Mouse (Mus musculus): ENCODE results near the gene Alg12. TPM values are rescaled to one million over a fixed set of nuclear protein-coding genes. Genes with fewer than 3 reads are reported as not detected.

Gene Alg12
- polyA plus RNA-seq, 1 experiment, result 10.2 TPM

DNA sequence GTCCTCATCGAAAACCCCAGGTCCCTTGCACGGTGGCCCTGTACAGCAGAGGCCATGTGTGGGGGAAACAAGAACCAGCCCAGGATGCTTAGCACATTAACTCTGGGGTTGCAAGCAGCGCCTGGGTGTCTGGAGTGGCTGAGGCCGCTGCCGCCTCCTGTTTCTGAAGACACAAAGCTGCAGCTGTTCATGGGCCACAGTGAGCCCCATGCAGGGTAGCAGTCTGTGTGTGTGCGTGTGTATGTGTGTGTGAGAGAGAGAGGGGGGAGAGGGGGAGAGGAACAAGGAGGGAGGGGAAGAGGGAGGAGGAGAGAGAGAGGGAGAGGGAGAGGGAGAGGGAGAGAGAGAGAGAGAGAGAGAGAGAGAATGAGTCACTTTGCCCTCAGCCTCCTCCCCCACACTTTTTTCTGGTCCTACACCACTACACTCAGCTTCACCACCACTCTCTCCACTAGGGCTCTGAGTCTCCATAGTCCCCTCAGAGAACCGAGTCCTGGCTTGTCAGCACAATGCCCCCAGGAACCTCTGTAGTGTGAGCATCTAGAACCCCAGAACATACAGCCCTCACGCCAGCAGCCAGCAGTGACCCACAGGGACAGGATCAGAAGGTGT, 24.5 kb upstream of the Alg12 start:
- H3K4me1 ChIP-seq (ENCODE audit: control insufficient read depth, insufficient read depth, low read length), result 0 out of 2 replicates have a peak, but pooled peaks cover 3% of the 10 kb centered on the region
- TF ChIP-seq CTCF (IDR thresholded peaks at IDR 0.05; ENCODE audit: low read depth, low read length), result no peak
- TF ChIP-seq POLR2A (IDR thresholded peaks at IDR 0.05; ENCODE audit: borderline replicate concordance, low read depth, low read length), result no peak
- no peak overlapping the region for H3K27ac ChIP-seq (ENCODE audit: insufficient read depth, low read depth, low read length)
- H3K4me3 ChIP-seq (ENCODE audit: insufficient read depth, low read length), result no peak overlapping the region

- no peak for TF ChIP-seq POLR2A (IDR thresholded peaks at IDR 0.05; ENCODE audit: borderline replicate concordance, low read depth, low read length)
- TF ChIP-seq CTCF (IDR thresholded peaks at IDR 0.05; ENCODE audit: low read depth, low read length), result no peak
Observed at GRCm38 (mm10) chr15:88842300-88842673, 23.2 kb upstream of the Alg12 start.

GRCm38 (mm10) chr15:88841580-88842299, 22.6 kb upstream of the Alg12 start:
- Histone ChIP-seq H3K4me1 (ENCODE audit: control insufficient read depth, insufficient read depth, low read length) (peaks cover 3% of the 10 kb centered on the region; the same call in 1 of the 2 replicates), H3K4me3 (ENCODE audit: insufficient read depth, low read length) (no peak overlapping the region), H3K27ac (ENCODE audit: insufficient read depth, low read depth, low read length) (no peak overlapping the region)
- no peak for TF ChIP-seq CTCF (IDR thresholded peaks at IDR 0.05; ENCODE audit: low read depth, low read length)

More at GRCm38 (mm10) chr15:88842300-88842673, 23.2 kb upstream of the Alg12 start:
- Histone ChIP-seq H3K4me1 (ENCODE audit: control insufficient read depth, insufficient read depth, low read length) (peaks cover 3% of the 10 kb centered on the region; the same call in 1 of the 2 replicates), H3K4me3 (ENCODE audit: insufficient read depth, low read length) (no peak overlapping the region), H3K27ac (ENCODE audit: insufficient read depth, low read depth, low read length) (no peak overlapping the region)

GRCm38 (mm10) chr15:88841160-88841559, 22.0 kb upstream of the Alg12 start:
- Histone ChIP-seq H3K4me1 (ENCODE audit: control insufficient read depth, insufficient read depth, low read length) (peaks cover 3% of the 10 kb centered on the region; the same call in 1 of the 2 replicates), H3K27ac (ENCODE audit: insufficient read depth, low read depth, low read length) (no peak overlapping the region), H3K4me3 (ENCODE audit: insufficient read depth, low read length) (no peak overlapping the region)
- TF ChIP-seq CTCF (IDR thresholded peaks at IDR 0.05; ENCODE audit: low read depth, low read length) (no peak), POLR2A (IDR thresholded peaks at IDR 0.05; ENCODE audit: borderline replicate concordance, low read depth, low read length) (no peak)

DNA sequence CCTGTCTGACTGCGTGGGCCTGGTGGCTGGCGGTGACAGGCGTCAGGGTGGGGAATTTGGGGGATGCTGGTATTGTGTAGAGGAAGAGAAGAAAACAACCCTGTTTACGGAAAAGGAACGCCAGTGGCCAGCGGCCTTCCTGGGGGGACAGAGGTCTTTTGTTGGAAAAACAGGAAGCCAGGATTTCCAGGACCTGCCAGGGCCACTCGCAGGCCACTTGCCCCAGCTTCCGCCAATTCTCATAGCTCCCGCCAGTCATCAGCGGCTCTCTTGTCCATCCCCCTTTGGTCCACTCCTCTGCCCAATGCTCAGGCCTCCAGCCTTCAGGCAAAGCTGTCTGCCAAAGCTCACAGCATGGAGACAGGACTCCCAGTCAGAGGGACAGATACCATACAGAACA, 21.0 kb upstream of the Alg12 start:
- H3K27ac ChIP-seq (ENCODE audit: insufficient read depth, low read depth, low read length), result no peak overlapping the region
- peaks cover 3% of the 10 kb centered on the region; the same call in 1 of the 2 replicates for H3K4me1 ChIP-seq (ENCODE audit: control insufficient read depth, insufficient read depth, low read length)
- TF ChIP-seq POLR2A (IDR thresholded peaks at IDR 0.05; ENCODE audit: borderline replicate concordance, low read depth, low read length), result no peak
- TF ChIP-seq CTCF (IDR thresholded peaks at IDR 0.05; ENCODE audit: low read depth, low read length), result no peak
- H3K4me3 ChIP-seq (ENCODE audit: insufficient read depth, low read length), result no peak overlapping the region

- no peak overlapping the region for H3K27ac ChIP-seq (ENCODE audit: insufficient read depth, low read depth, low read length)
Observed at GRCm38 (mm10) chr15:88839271-88839670, 20.2 kb upstream of the Alg12 start.

GRCm38 (mm10) chr15:88837977-88838376, 18.9 kb upstream of the Alg12 start:
- H3K4me1 ChIP-seq (ENCODE audit: control insufficient read depth, insufficient read depth, low read length), result peaks cover 3% of the 10 kb centered on the region; the same call in 1 of the 2 replicates
- peak overlapping the region; percentile 0; the same call in 1 of the 2 replicates for H3K4me3 ChIP-seq (ENCODE audit: insufficient read depth, low read length)
- TF ChIP-seq POLR2A (IDR thresholded peaks at IDR 0.05; ENCODE audit: borderline replicate concordance, low read depth, low read length) (no peak), CTCF (IDR thresholded peaks at IDR 0.05; ENCODE audit: low read depth, low read length) (no peak)
- H3K27ac ChIP-seq (ENCODE audit: insufficient read depth, low read depth, low read length), result no peak overlapping the region

More at GRCm38 (mm10) chr15:88839271-88839670, 20.2 kb upstream of the Alg12 start:
- peaks cover 3% of the 10 kb centered on the region; the same call in 1 of the 2 replicates for H3K4me1 ChIP-seq (ENCODE audit: control insufficient read depth, insufficient read depth, low read length)
- TF ChIP-seq POLR2A (IDR thresholded peaks at IDR 0.05; ENCODE audit: borderline replicate concordance, low read depth, low read length) (no peak), CTCF (IDR thresholded peaks at IDR 0.05; ENCODE audit: low read depth, low read length) (no peak)
- no peak overlapping the region for H3K4me3 ChIP-seq (ENCODE audit: insufficient read depth, low read length)

DNA sequence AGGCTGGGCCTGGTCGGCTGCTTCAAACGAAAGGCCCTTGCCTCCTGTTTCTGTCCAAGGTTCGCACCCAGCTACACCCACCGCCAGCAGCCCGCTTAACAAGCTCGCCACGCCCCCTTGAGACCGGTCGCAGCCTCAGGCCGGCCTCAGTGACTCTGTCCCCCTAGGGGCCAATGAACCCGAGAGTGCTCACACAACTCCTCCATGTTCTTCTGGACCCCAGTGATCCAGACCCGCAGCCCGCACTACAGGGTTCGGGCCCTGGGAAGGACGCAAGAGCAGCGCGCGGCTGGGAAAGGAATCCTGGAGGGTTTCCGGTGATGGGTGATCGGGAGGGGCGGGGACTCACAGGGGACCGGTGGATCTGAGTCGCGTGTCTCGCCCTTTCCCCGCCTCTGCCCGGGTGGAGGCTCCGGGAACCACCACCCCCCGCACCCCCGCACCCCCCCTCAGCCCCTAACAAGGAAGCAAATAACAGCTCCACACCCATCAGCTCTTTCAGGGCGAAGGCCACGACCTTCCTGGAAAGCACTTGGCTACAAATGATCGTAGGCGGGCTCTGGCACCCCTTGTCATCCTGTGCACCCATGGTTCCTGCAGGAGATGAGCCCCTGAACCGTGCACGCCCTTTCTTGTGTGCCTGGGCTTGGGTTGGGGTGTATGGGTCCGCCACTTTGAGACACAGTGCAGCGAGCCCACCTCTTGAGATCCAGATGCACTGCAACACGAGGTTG, 18.2 kb upstream of the Alg12 start:
- no peak overlapping the region for H3K27ac ChIP-seq (ENCODE audit: insufficient read depth, low read depth, low read length)
- TF ChIP-seq CTCF (IDR thresholded peaks at IDR 0.05; ENCODE audit: low read depth, low read length) (no peak), POLR2A (IDR thresholded peaks at IDR 0.05; ENCODE audit: borderline replicate concordance, low read depth, low read length) (no peak)
- H3K4me1 ChIP-seq (ENCODE audit: control insufficient read depth, insufficient read depth, low read length), result no peaks in the 10 kb centered on the region; the same call in 1 of the 2 replicates
- peak overlapping the region; percentile 59 for H3K4me3 ChIP-seq (ENCODE audit: insufficient read depth, low read length)

DNA sequence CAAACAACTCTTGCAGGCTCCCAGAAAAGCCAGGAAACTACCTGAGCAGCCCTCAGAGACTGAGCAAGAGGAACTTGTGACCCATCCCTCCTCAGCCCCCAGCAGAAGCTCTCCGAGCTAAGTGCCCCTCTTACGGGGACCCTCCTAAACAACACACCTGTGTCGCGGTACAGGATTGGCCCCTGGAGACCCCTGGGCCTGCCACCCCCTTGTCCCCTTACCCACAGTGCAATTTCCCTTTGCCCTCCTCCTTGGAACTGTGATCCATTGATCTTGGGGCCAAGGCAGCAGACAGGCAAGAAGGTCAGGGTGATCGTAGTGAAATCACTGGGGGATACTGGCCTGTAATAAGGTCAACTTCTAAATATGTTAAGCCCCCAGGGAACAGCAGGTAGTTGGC, 17.5 kb upstream of the Alg12 start:
- Histone ChIP-seq H3K27ac (ENCODE audit: insufficient read depth, low read depth, low read length) (no peak overlapping the region), H3K4me3 (ENCODE audit: insufficient read depth, low read length) (no peak overlapping the region), H3K4me1 (ENCODE audit: control insufficient read depth, insufficient read depth, low read length) (no peaks in the 10 kb centered on the region; the same call in 1 of the 2 replicates)
- TF ChIP-seq CTCF (IDR thresholded peaks at IDR 0.05; ENCODE audit: low read depth, low read length), result no peak
- no peak for TF ChIP-seq POLR2A (IDR thresholded peaks at IDR 0.05; ENCODE audit: borderline replicate concordance, low read depth, low read length)
